Mouse (Mus musculus): ENCODE measurements around the gene Galk1. TPM values are rescaled to one million over a fixed set of nuclear protein-coding genes. Genes with fewer than 3 reads are reported as not detected.

Galk1 gene
- polyA plus RNA-seq, 1 experiment from 2014 or later = 319 TPM

DNA sequence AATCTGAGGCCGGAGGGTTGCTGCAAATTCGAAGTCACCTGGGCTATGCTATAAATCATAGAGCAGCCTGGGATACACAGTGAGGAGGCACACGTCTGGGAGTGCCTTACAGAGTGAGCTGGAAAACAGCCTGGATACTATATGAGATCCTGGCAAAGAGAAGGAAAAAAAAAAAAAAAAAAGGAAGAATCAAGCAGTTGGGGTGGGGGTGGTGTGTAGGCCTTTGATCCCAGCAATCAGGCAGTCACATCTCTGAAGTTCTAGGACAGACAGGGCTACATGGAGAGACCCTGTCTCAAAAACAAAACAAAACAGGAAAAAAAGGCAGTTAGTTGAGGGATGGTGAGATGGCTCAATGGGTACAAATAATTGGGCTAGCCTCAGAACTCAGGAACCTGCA lies 24.2 kb upstream of the Galk1 start:
- DNase-seq = no peak
- TF ChIP-seq EP300 (IDR thresholded peaks at IDR 0.05; ENCODE audit: low read depth) (no peak), CTCF (IDR thresholded peaks at IDR 0.05; ENCODE audit: low read depth) (no peak)
- no peaks in the 10 kb centered on the region for H3K27me3 ChIP-seq (ENCODE audit: insufficient read depth, low read length)
- H3K9ac ChIP-seq (replicated peaks) = no peak overlapping the region
- H3K27ac ChIP-seq (ENCODE audit: low read depth) = no peak overlapping the region
- H3K9me3 ChIP-seq (ENCODE audit: low read length) = no peaks in the 10 kb centered on the region
- no peak overlapping the region for H3K4me3 ChIP-seq (ENCODE audit: low read depth, low read length)
- 93% methylated on average over 3 of the region's 3 CpGs for WGBS (ENCODE audit: insufficient replicate concordance)
- H3K4me1 ChIP-seq (ENCODE audit: insufficient read depth) = peaks cover 7% of the 10 kb centered on the region
- no peak for ATAC-seq
- peaks cover 21% of the 10 kb centered on the region for H3K36me3 ChIP-seq (replicated peaks; ENCODE audit: insufficient read depth, low read length)
- H3K4me2 ChIP-seq (ENCODE audit: low read depth, low read length) = no peak overlapping the region

DNA sequence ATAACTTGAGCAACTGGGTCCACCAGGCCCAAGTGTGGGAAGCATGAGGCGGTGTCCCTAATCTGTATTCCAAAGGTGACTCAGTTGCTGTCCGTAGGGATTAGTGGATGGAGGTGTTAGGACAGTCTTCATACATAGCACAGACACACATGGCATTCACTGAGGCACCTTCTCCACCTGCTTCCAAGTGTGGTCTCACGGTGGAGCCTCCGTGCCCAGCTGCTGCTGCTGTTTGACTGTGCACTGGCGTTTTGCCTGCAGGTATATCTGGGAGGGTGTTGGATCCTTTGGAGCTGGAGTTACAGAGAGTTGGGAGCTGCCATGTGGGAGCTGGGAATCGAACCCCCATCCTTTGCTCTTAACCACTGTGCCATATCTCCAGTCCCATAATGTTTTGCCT lies 22.1 kb upstream of the Galk1 start:
- Histone ChIP-seq H3K4me2 (ENCODE audit: low read depth, low read length) (no peak overlapping the region), H3K9ac (replicated peaks) (no peak overlapping the region), H3K9me3 (ENCODE audit: low read length) (no peaks in the 10 kb centered on the region), H3K36me3 (replicated peaks; ENCODE audit: insufficient read depth, low read length) (peaks cover 21% of the 10 kb centered on the region), H3K27me3 (ENCODE audit: insufficient read depth, low read length) (no peaks in the 10 kb centered on the region), H3K27ac (ENCODE audit: low read depth) (no peak overlapping the region), H3K4me3 (ENCODE audit: low read depth, low read length) (no peak overlapping the region), H3K4me1 (ENCODE audit: insufficient read depth) (peaks cover 15% of the 10 kb centered on the region)
- DNase-seq (no peak), ATAC-seq (no peak)
- 91% methylated on average over 6 of the region's 6 CpGs for WGBS (ENCODE audit: insufficient replicate concordance)
- no peak for TF ChIP-seq EP300 (IDR thresholded peaks at IDR 0.05; ENCODE audit: low read depth)
- no peak for TF ChIP-seq CTCF (IDR thresholded peaks at IDR 0.05; ENCODE audit: low read depth)

DNA sequence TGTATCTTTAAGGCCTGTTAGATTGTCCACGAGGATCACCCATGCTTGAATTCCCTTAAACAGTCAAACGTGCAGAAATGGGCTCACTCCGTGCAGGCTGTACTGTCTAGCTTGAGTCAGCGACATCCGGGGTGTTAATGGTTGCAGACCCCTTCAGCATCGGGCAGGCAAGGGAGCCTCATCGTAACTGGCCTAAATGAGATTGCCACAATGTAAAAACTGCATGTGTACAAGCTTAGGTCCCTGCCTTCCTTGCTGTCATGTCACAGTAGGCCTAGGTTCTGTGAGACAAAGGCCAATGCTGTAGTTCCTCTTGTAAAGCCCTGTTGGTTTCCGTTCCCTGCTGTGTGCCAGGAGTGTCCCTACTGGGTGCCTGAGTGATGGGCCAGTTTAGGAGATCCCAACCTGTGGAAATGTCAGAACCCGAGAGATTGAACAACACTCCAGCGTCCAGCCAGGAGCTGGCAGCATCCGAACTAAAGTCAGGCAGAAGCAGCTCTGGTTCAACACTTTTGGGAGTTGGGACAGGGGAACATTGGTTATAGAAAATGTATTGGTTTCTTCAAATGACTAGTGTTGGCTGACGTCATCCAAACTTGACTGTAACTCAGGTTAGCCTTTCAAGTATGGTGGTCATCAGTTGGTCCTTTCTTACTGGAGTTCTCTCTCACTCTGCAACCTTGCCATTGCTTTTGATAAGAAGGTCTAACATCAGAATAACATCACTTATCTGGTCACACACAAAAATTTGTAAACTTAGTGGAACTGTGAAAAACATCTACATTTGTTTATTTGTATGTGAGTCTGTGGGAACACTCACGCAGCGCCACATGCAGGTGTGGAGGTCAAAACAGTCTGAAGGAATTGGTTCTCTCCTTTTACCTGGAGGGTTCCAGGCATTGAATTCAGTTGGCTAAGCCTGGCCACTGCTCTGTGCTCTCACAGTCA lies 18.7 kb upstream of the Galk1 start:
- no peak for TF ChIP-seq CTCF (IDR thresholded peaks at IDR 0.05; ENCODE audit: low read depth)
- no peak for TF ChIP-seq EP300 (IDR thresholded peaks at IDR 0.05; ENCODE audit: low read depth)
- H3K27ac ChIP-seq (ENCODE audit: low read depth) = peak overlapping the region; percentile 98
- no peaks in the 10 kb centered on the region for H3K9me3 ChIP-seq (ENCODE audit: low read length)
- H3K27me3 ChIP-seq (ENCODE audit: insufficient read depth, low read length) = no peaks in the 10 kb centered on the region
- 0 out of 2 replicates have a peak, but pooled peaks cover 2% of the 10 kb centered on the region for H3K36me3 ChIP-seq (replicated peaks; ENCODE audit: insufficient read depth, low read length)
- peaks cover 26% of the 10 kb centered on the region for H3K4me1 ChIP-seq (ENCODE audit: insufficient read depth)
- peak overlapping the region; percentile 70 for H3K4me2 ChIP-seq (ENCODE audit: low read depth, low read length)
- DNase-seq = peak; percentile 53
- 22% methylated on average over 14 of the region's 14 CpGs for WGBS (ENCODE audit: insufficient replicate concordance)
- ATAC-seq = peak; percentile 6
- peak overlapping the region; percentile 93 for H3K9ac ChIP-seq (replicated peaks)
- H3K4me3 ChIP-seq (ENCODE audit: low read depth, low read length) = peak overlapping the region; percentile 75

DNA sequence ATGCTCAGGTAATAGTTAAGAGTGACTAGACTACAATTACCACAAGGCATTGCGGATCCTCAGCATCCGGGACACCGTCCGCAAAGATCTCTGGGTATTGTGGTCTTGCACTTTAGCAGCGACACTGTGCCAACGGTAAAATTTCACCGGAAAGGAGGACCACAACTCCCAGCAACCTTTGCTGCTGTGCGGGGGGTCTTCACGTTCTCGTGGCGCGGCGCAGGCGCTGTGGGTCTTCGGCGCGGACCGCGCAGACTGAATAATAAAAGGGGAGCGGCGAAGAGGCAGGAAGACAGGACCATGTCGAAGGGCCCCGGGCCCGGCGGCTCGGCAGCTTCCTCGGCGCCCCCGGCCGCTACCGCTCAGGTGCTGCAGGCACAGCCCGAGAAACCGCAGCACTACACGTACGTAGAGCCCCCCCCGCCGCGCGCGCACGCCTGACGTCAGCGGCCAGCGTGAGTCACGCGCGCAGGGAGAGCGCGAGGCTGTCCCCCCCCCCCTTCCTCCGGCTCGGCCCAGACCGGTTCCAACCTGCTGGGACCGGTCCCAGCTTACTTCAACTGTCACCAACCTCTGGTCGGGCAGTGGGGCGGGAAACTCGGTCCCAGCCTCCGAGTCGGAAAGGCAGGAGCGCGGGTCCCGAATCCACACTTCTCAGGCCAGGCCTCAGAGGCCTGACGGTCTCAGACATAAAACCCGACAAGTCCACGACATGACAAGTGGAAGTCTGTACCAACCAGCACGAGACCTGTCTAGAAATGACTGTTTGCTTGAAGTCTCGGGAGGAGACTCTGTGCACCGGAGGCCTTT lies 17.8 kb upstream of the Galk1 start, which contains the start of gene Unk:
Gene Unk (plus strand): TSS at position 235 of the 810 bp plus-strand sequence.
- H3K9me3 ChIP-seq (ENCODE audit: low read length) = no peaks in the 10 kb centered on the region
- DNase-seq = peak; percentile 96

DNA sequence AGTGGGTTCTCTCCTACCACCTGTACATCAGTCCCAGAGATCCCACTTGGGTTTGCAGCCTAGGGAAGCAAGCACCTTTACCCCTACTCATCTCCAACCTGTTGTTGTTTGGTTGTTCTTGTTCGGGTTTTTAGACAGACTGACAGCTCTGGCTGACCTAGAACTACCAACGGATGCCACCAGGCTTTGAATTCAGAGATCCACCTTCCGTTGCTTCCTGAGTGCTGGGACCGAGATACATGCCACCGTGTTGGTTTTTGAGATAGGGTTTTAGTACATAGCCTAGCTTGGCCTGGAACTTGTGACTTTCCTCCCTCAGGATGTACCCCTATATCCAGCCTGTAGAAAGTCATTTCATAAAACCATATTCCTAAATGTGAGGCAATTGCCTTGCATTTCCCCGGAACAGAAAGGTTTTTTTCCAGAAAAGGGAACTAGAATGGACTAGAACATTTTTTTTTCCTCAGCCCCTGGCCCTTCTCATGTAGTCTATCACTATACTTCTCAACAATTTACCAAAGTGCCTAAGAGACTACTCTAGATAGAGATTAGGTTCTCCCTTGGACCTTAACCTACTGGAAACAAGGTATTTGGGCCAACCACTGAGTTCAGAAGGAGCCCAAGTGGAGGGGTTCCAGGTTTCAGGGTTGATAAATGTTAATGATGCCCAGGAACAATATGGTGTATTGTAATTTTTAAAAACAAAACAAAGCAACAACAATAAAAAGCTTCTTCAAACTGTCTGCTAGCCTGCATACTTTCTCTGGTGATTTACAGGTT lies 16.8 kb upstream of the Galk1 start:
- Histone ChIP-seq H3K9me3 (ENCODE audit: low read length) (no peaks in the 10 kb centered on the region), H3K4me2 (ENCODE audit: low read depth, low read length) (peak overlapping the region; percentile 70), H3K9ac (replicated peaks) (peak overlapping the region; percentile 0; the same call in 1 of the 2 replicates), H3K4me3 (ENCODE audit: low read depth, low read length) (peak overlapping the region; percentile 75), H3K36me3 (replicated peaks; ENCODE audit: insufficient read depth, low read length) (no peaks in the 10 kb centered on the region), H3K4me1 (ENCODE audit: insufficient read depth) (peaks cover 26% of the 10 kb centered on the region), H3K27me3 (ENCODE audit: insufficient read depth, low read length) (no peaks in the 10 kb centered on the region), H3K27ac (ENCODE audit: low read depth) (peak overlapping the region; percentile 64)
- no peak for DNase-seq
- TF ChIP-seq EP300 (IDR thresholded peaks at IDR 0.05; ENCODE audit: low read depth) = no peak
- no peak for TF ChIP-seq CTCF (IDR thresholded peaks at IDR 0.05; ENCODE audit: low read depth)
- WGBS (ENCODE audit: insufficient replicate concordance) = 71% methylated on average over 6 of the region's 6 CpGs
- ATAC-seq = no peak

More for the DNA sequence above, 17.8 kb upstream of the Galk1 start, which contains the start of gene Unk:
- H3K9ac ChIP-seq (replicated peaks) = peak within 1 kb of the TSS; percentile 93
- peak within 1 kb of the TSS; percentile 98 for H3K27ac ChIP-seq (ENCODE audit: low read depth)
- peak within 1 kb of the TSS; percentile 70 for H3K4me2 ChIP-seq (ENCODE audit: low read depth, low read length)
- TF ChIP-seq EP300 (IDR thresholded peaks at IDR 0.05; ENCODE audit: low read depth) (peak; percentile 96), CTCF (IDR thresholded peaks at IDR 0.05; ENCODE audit: low read depth) (0 out of 2 replicates have a peak, but pooled peaks have one; percentile 2)
- peak within 1 kb of the TSS; percentile 75 for H3K4me3 ChIP-seq (ENCODE audit: low read depth, low read length)
- H3K27me3 ChIP-seq (ENCODE audit: insufficient read depth, low read length) = no peaks in the 10 kb centered on the region
- no peaks in the 10 kb centered on the region for H3K36me3 ChIP-seq (replicated peaks; ENCODE audit: insufficient read depth, low read length)
- peaks cover 26% of the 10 kb centered on the region for H3K4me1 ChIP-seq (ENCODE audit: insufficient read depth)
- peak; percentile 94 for ATAC-seq
- 3% methylated on average over 60 of the region's 67 CpGs for WGBS (ENCODE audit: insufficient replicate concordance)
